Mouse (Mus musculus): ENCODE measurements around the gene Spsb1. TPM values are rescaled to one million over a fixed set of nuclear protein-coding genes. Genes with fewer than 3 reads are reported as not detected.

Gene Spsb1
- total and polyA plus RNA-seq, 3 experiments: 0.08 TPM; not detected in 2

DNA sequence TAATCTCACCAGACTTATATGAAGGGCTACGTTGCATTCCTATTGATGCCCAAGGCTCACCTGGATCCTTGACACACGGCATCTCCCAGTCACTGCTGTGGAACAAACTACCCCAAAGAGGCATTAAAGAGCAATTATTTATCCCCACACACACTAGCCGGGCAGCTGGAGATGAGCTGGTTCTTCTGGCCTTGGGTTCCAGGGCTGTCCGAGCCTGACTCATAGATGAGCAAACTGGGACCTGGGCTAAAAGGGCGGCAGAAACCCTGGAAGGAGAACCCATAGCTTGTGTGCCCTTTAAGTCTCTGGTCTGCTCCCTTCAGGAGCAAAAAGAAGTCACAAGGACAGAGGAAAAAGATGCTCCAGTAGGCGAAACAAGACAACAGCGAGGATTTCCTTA, 5.5 kb upstream of the Spsb1 start:
- Histone ChIP-seq H3K9me3 (replicated peaks) (no peaks in the 10 kb centered on the region), H3K36me3 (replicated peaks) (no peaks in the 10 kb centered on the region), H3K4me1 (ENCODE audit: insufficient read depth, low read depth, low read length) (peaks cover 3% of the 10 kb centered on the region; the same call in 1 of the 2 replicates), H3K4me3 (ENCODE audit: low read depth, low read length) (no peak overlapping the region), H3K27me3 (ENCODE audit: insufficient read depth, low read length) (peaks cover 16% of the 10 kb centered on the region)
- no peak for DNase-seq (ENCODE audit: low spot score)
- TF ChIP-seq TAL1 (conservative IDR thresholded peaks at IDR 0.05; ENCODE audit: low read depth, low read length): no peak
- no peak for TF ChIP-seq GATA2 (IDR thresholded peaks at IDR 0.05; ENCODE audit: borderline replicate concordance, low read depth, low read length)
- TF ChIP-seq GATA1 (IDR thresholded peaks at IDR 0.05; ENCODE audit: borderline replicate concordance, low read length): no peak
- TF ChIP-seq POLR2AphosphoS5 (IDR thresholded peaks at IDR 0.05; ENCODE audit: insufficient replicate concordance, low read depth, low read length): no peak
- TF ChIP-seq CTCF (IDR thresholded peaks at IDR 0.05; ENCODE audit: low read depth, low read length): no peak
- no peak for ATAC-seq (ENCODE audit: extremely low read depth, insufficient number of reproducible peaks, low FRiP score, poor library complexity, severe bottlenecking)

GRCm38 (mm10) chr4:149959816-149960215, 5.0 kb upstream of the Spsb1 start:
- Histone ChIP-seq H3K4me3 (ENCODE audit: low read depth, low read length) (no peak overlapping the region), H3K4me1 (ENCODE audit: insufficient read depth, low read depth, low read length) (peaks cover 6% of the 10 kb centered on the region; the same call in 1 of the 2 replicates), H3K9me3 (replicated peaks) (no peaks in the 10 kb centered on the region), H3K27me3 (ENCODE audit: insufficient read depth, low read length) (peaks cover 16% of the 10 kb centered on the region), H3K36me3 (replicated peaks) (no peaks in the 10 kb centered on the region)
- DNase-seq (ENCODE audit: low spot score) (no peak), ATAC-seq (ENCODE audit: extremely low read depth, insufficient number of reproducible peaks, low FRiP score, poor library complexity, severe bottlenecking) (no peak)
- TF ChIP-seq GATA1 (IDR thresholded peaks at IDR 0.05; ENCODE audit: borderline replicate concordance, low read length) (no peak), CTCF (IDR thresholded peaks at IDR 0.05; ENCODE audit: low read depth, low read length) (no peak), POLR2AphosphoS5 (IDR thresholded peaks at IDR 0.05; ENCODE audit: insufficient replicate concordance, low read depth, low read length) (no peak), TAL1 (conservative IDR thresholded peaks at IDR 0.05; ENCODE audit: low read depth, low read length) (no peak), GATA2 (IDR thresholded peaks at IDR 0.05; ENCODE audit: borderline replicate concordance, low read depth, low read length) (no peak)

GRCm38 (mm10) chr4:149958566-149958965, 3.7 kb upstream of the Spsb1 start:
- DNase-seq (ENCODE audit: low spot score): peak; percentile 15
- H3K4me1 ChIP-seq (ENCODE audit: insufficient read depth, low read depth, low read length): peaks cover 15% of the 10 kb centered on the region
- ATAC-seq (ENCODE audit: extremely low read depth, insufficient number of reproducible peaks, low FRiP score, poor library complexity, severe bottlenecking): no peak
- H3K36me3 ChIP-seq (replicated peaks): no peaks in the 10 kb centered on the region
- no peaks in the 10 kb centered on the region for H3K9me3 ChIP-seq (replicated peaks)
- peaks cover 23% of the 10 kb centered on the region for H3K27me3 ChIP-seq (ENCODE audit: insufficient read depth, low read length)
- H3K4me3 ChIP-seq (ENCODE audit: low read depth, low read length): no peak overlapping the region
- TF ChIP-seq POLR2AphosphoS5 (IDR thresholded peaks at IDR 0.05; ENCODE audit: insufficient replicate concordance, low read depth, low read length) (no peak), CTCF (IDR thresholded peaks at IDR 0.05; ENCODE audit: low read depth, low read length) (peak; percentile 66), TAL1 (conservative IDR thresholded peaks at IDR 0.05; ENCODE audit: low read depth, low read length) (no peak), GATA2 (IDR thresholded peaks at IDR 0.05; ENCODE audit: borderline replicate concordance, low read depth, low read length) (no peak)

- Histone ChIP-seq H3K27me3 (ENCODE audit: insufficient read depth, low read length) (peaks cover 30% of the 10 kb centered on the region), H3K4me3 (ENCODE audit: low read depth, low read length) (no peak overlapping the region), H3K4me1 (ENCODE audit: insufficient read depth, low read depth, low read length) (peaks cover 15% of the 10 kb centered on the region), H3K9me3 (replicated peaks) (no peaks in the 10 kb centered on the region), H3K36me3 (replicated peaks) (no peaks in the 10 kb centered on the region)
- no peak for ATAC-seq (ENCODE audit: extremely low read depth, insufficient number of reproducible peaks, low FRiP score, poor library complexity, severe bottlenecking)
- no peak for DNase-seq (ENCODE audit: low spot score)
- TF ChIP-seq GATA1 (IDR thresholded peaks at IDR 0.05; ENCODE audit: borderline replicate concordance, low read length): no peak
- no peak for TF ChIP-seq GATA2 (IDR thresholded peaks at IDR 0.05; ENCODE audit: borderline replicate concordance, low read depth, low read length)
- no peak for TF ChIP-seq POLR2AphosphoS5 (IDR thresholded peaks at IDR 0.05; ENCODE audit: insufficient replicate concordance, low read depth, low read length)
- TF ChIP-seq TAL1 (conservative IDR thresholded peaks at IDR 0.05; ENCODE audit: low read depth, low read length): no peak
- no peak for TF ChIP-seq CTCF (IDR thresholded peaks at IDR 0.05; ENCODE audit: low read depth, low read length)
These were observed 1.2 kb upstream of the Spsb1 start for GRCm38 (mm10) chr4:149956048-149956447.

DNA sequence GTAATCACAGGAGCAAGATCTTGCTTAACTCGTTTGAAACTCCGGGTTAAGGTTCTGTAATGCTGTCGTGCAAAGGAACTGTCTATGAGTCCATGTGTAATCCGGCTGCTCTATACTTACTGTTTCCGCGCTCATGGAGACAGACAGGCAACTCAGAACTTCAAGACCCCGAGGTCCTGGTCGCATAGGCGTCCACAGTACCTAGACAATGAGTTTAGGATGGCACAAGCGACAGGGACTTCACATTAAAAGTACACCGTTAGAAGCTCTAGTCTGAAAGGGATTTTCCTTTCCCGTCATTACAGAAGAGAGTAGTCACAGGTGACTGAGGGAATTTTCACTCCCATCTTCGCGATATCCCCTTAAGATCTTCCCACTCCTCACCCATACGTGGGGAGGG, 788 bp upstream of the Spsb1 start:
- TF ChIP-seq GATA1 (IDR thresholded peaks at IDR 0.05; ENCODE audit: borderline replicate concordance, low read length) (no peak), GATA2 (IDR thresholded peaks at IDR 0.05; ENCODE audit: borderline replicate concordance, low read depth, low read length) (no peak), CTCF (IDR thresholded peaks at IDR 0.05; ENCODE audit: low read depth, low read length) (no peak), POLR2AphosphoS5 (IDR thresholded peaks at IDR 0.05; ENCODE audit: insufficient replicate concordance, low read depth, low read length) (no peak), TAL1 (conservative IDR thresholded peaks at IDR 0.05; ENCODE audit: low read depth, low read length) (no peak)
- DNase-seq (ENCODE audit: low spot score): no peak
- no peaks in the 10 kb centered on the region for H3K9me3 ChIP-seq (replicated peaks)
- H3K4me3 ChIP-seq (ENCODE audit: low read depth, low read length): no peak overlapping the region
- H3K36me3 ChIP-seq (replicated peaks): no peaks in the 10 kb centered on the region
- H3K4me1 ChIP-seq (ENCODE audit: insufficient read depth, low read depth, low read length): peaks cover 15% of the 10 kb centered on the region
- no peak for ATAC-seq (ENCODE audit: extremely low read depth, insufficient number of reproducible peaks, low FRiP score, poor library complexity, severe bottlenecking)
- peaks cover 30% of the 10 kb centered on the region for H3K27me3 ChIP-seq (ENCODE audit: insufficient read depth, low read length)

DNA sequence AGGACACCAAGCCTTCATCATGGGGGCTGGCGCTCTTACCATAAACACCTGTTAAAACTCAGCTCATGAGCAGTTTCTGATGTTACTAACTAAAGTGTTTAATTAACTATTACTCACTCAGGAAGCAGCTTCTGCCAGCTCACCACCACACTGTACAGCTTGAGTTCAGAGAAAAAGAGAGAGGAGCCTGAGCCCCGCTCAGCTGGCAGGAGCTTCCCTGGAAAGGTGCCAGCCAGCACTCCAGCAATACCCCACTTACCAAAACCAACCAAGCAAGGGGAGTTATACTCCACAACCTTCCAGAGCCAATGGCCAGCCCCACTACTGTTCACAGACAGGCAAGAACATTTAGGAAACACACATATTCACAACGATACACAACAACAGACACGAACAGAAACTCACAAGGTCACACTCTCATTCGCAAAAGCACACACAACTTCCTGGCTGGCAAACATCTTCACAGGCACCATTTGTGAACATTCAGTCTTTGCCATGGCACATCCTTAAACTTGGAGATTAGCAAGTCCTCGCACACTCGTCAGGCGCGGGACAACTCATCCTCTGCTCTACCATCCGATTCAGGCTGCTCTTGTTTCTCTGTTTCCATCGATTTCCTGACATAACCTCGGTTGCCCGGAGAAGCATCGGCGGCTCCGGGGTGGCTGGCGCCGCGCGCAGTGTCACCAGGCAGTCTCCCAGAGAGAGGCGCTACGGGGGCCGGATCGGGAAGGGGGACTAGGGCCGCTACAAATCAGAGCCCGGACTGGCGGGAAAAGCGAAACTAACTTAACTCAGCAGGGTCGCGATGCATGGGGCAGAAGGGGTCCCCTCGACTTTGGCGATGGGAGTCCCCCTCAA, 992 bp downstream of the Spsb1 start:
- H3K9me3 ChIP-seq (replicated peaks): no peaks in the 10 kb centered on the region
- H3K4me3 ChIP-seq (ENCODE audit: low read depth, low read length): peak overlapping the region; percentile 66; the same call in 1 of the 2 replicates
- DNase-seq (ENCODE audit: low spot score) (no peak), ATAC-seq (ENCODE audit: extremely low read depth, insufficient number of reproducible peaks, low FRiP score, poor library complexity, severe bottlenecking) (no peak)
- H3K4me1 ChIP-seq (ENCODE audit: insufficient read depth, low read depth, low read length): peaks cover 15% of the 10 kb centered on the region
- H3K27me3 ChIP-seq (ENCODE audit: insufficient read depth, low read length): peaks cover 30% of the 10 kb centered on the region
- TF ChIP-seq CTCF (IDR thresholded peaks at IDR 0.05; ENCODE audit: low read depth, low read length): no peak
- no peaks in the 10 kb centered on the region for H3K36me3 ChIP-seq (replicated peaks)

Data from G1E (cell line).